Mouse (Mus musculus): ENCODE measurements around the gene Hsd17b10. TPM values are rescaled to one million over a fixed set of nuclear protein-coding genes. Genes with fewer than 3 reads are reported as not detected.
A peak's percentile ranks its signal among the peaks of the same experiment; 100 is the strongest.

Hsd17b10 gene
- total RNA-seq (2021), result 100 to 1,000 TPM in 1 of 2 experiments, 10 to 100 TPM in 1; 99.6 to 102 TPM
- long read RNA-seq, experiment 1, transcript Hsd17b10-201 (6 exons, 962 nt), result major isoform, 117 of 123 reads
- long read RNA-seq, experiment 1, partial matches to known transcripts, result 1 of 123 reads
- long read RNA-seq, experiment 1, other reads (novel, unspliced or antisense), result 4 of 123 reads
- long read RNA-seq, experiment 2, transcript Hsd17b10-201 (6 exons, 962 nt), result major isoform, 89 of 92 reads
- long read RNA-seq, experiment 2, partial matches to known transcripts, result 0 of 92 reads
- long read RNA-seq, experiment 2, other reads (novel, unspliced or antisense), result 1 of 92 reads

- DNase-seq (ENCODE audit: low spot score in 2 of 2), result peak; percentile 57 to 78
Observed at GRCm38 (mm10) chrX:152001737-152002710, at the start of gene Hsd17b10. Gene Hsd17b10 (plus strand): TSS chrX:152001845.

DNA sequence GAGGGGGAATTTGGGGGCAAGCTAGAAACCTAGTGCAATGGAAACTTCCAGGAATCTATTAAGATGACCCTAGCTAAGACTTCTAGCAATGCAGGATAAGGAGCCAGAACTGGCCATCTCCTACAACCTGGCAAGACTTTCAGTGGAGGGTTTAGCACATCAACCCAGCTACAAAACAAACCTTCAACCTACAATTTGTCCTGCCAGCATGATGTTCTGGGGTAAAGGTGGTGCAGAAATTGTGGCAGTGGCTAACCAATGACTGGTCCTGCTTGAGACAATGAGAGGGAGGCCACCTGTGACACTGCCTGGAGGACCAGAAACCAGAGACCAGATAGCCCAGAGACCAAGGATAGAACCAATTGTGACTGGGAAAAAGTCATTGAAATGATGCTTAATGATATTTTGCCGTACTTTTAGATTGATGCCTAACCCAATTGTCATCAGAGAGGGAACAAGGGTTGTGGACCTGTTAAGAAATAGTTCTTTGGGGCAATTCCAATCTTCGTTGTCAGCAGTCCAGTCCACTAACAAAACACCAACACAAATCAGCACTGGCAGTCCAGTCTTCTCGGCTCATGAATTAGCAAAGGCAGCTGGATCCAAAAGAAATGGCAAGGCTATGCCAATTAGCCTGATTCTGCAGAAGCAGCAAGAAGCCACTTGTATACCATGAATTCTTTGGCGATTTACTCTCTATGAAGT, 2.5 kb upstream of the Hsd17b10 start:
- no peak for DNase-seq (ENCODE audit: low spot score in 2 of 2)

- no peak for DNase-seq (ENCODE audit: low spot score in 2 of 2)
Observed at GRCm38 (mm10) chrX:152001182-152001684, 412 bp upstream of the Hsd17b10 start.

DNA sequence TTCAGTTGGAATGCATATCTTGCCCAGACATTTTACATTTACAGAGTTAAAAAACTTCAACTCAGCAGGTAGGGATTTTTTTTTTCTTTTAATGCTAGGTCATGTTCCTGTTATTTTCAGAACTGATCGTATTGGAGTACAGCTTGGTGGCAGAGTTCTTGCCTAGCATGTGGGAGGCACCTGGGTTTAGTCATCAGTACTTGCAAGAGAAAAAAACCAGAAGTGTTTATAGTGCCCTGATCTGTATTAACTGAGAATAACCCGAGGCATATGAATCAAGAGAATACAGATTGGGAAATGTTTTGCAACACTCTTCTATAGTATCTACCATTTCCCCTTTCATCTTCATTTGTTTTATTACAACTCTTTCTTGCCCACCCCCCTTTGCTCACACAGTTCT, 1.2 kb downstream of the Hsd17b10 start:
- DNase-seq (ENCODE audit: low spot score in 2 of 2), result no peak

DNA sequence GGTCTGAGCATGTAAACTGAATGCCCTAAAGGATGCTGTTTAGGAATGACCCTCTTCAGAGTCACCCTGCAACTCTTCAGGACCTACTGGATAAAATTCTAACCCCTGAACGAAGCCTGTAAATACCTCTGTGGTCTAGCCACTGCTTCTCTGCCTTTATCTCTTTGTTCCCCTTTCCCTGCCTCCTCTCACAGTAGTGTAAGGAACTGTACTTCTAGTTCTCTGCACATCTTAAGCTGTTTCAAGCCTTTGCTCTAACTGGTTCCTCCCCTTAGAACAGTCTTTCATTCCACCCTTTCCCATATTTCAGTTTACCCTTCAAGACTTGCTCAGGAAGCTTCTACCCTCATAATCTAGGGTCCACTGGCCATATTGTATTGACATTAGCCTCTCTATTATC, 6.2 kb downstream of the Hsd17b10 start:
- no peak for DNase-seq (ENCODE audit: low spot score in 2 of 2)

- no peak for DNase-seq (ENCODE audit: low spot score in 2 of 2)
Observed at GRCm38 (mm10) chrX:152015752-152016150, 14.1 kb downstream of the Hsd17b10 start.

GRCm38 (mm10) chrX:152016151-152017145, 14.8 kb downstream of the Hsd17b10 start, which contains the start of the genes Ribc1 and Smc1a:
Gene Ribc1 (minus strand): TSS chrX:152016295.
Gene Smc1a (plus strand): TSS chrX:152016428.
- peak; percentile 68 to 88 for DNase-seq (ENCODE audit: low spot score in 2 of 2)

GRCm38 (mm10) chrX:152017186-152017585, 15.5 kb downstream of the Hsd17b10 start:
- DNase-seq (ENCODE audit: low spot score in 2 of 2), result no peak

DNA sequence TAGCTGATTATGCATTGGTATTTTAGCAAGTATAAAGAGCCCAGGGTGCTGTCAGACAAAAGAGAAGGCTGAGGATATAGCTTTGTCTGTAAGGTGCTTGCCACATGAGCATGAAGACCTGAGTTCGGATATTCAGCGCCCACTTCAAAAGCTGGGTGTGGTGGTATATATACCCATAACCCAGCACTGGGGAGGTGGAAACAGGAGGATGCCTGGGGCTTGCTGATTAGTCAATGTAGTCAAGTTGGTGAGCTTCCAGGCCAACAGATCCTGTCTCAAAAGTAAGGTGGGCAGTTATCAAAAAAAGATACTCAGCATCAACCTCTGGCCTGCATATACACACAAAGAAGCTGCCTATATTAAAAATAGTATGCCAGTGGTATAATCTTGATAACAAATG, 17.6 kb downstream of the Hsd17b10 start:
- no peak for DNase-seq (ENCODE audit: low spot score in 2 of 2)

- DNase-seq (ENCODE audit: low spot score in 2 of 2), result no peak
Observed at GRCm38 (mm10) chrX:152039865-152040264, 38.2 kb downstream of the Hsd17b10 start.

DNA sequence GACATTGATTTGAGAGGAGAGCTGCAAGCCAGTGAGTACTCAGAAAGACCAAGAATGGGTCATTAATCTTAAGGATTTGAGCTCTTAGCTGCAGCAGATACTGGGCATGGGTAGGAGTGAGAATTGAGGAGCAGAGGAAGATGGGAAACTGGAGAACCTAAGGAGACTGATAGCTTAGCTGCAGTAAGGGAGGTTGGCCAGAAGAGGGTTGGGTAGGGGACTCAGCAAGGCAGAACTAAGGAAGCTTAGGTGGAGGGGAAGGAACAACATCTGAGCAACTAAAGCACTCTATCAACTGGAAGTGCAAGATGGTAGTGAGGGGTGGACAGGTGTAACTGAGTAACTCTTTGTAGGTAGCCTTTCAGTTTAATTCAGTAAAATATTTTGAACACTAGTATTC, 45.6 kb downstream of the Hsd17b10 start:
- no peak for DNase-seq (ENCODE audit: low spot score in 2 of 2)

GRCm38 (mm10) chrX:152052546-152052945, 50.9 kb downstream of the Hsd17b10 start:
- no peak for DNase-seq (ENCODE audit: low spot score in 2 of 2)

Other genes with a start within 250 kb of the Hsd17b10 start
- gene Huwe1, start 201.0 kb upstream of the Hsd17b10 start, total RNA-seq (2021), result 100 to 1,000 TPM; 146 to 152 TPM
- under 1 TPM; 0.54 to 0.75 TPM for gene Ribc1, start 14.4 kb downstream of the Hsd17b10 start, total RNA-seq (2021)
- gene Smc1a, start 14.6 kb downstream of the Hsd17b10 start, total RNA-seq (2021), result 10 to 100 TPM; 50.3 to 59.5 TPM
- gene Iqsec2, start 142.4 kb downstream of the Hsd17b10 start, total RNA-seq (2021), result 10 to 100 TPM; 18.0 to 18.9 TPM
- gene Kdm5c, start 231.2 kb downstream of the Hsd17b10 start, total RNA-seq (2021), result 10 to 100 TPM; 33.8 to 49.2 TPM

Measured in gastrocnemius, postnatal 4 days (tissue).